Mouse (Mus musculus) hindbrain, postnatal 0 days (tissue): ENCODE results near the gene Myadm. TPM values are rescaled to one million over a fixed set of nuclear protein-coding genes. Genes with fewer than 3 reads are reported as not detected.

Experiments
- ATAC-seq: fragments of 200-750 bp; cut with Nextera tagmentation; 2 replicates; pipeline ENCODE4 v1.8.0; 2017; ENCODE audit warnings: mild to moderate bottlenecking, moderate TSS enrichment, moderate library complexity
- DNase-seq: peaks from one replicate; pipeline ENCODE4 v3.0.0-alpha.2; 2015; ENCODE audit warnings: low spot score
- H3K27ac ChIP-seq: fragments of 300-500 bp; sonication (generic); 2 replicates; pipeline ENCODE4 v1.5.1; 2014; ENCODE audit warnings: mild to moderate bottlenecking
- H3K27me3 ChIP-seq: fragments of 300-500 bp; sonication (generic); 2 replicates; pipeline ENCODE4 v1.6.1; 2014; ENCODE audit warnings: low read length, mixed read lengths; ENCODE audit not compliant: insufficient read depth
- H3K36me3 ChIP-seq: fragments of 300-500 bp; sonication (generic); 2 replicates; pipeline ENCODE4 v1.6.1; 2014; ENCODE audit warnings: low read length, mixed read lengths; ENCODE audit not compliant: insufficient read depth
- H3K4me1 ChIP-seq: fragments of 300-500 bp; sonication (generic); 2 replicates; pipeline ENCODE4 v1.6.1; 2014; ENCODE audit warnings: antibody characterized with exemption, low read length, mixed read lengths; ENCODE audit not compliant: insufficient read depth
- H3K4me2 ChIP-seq: fragments of 300-500 bp; sonication (generic); 2 replicates; pipeline ENCODE4 v1.6.1; 2014; ENCODE audit warnings: low read depth, mild to moderate bottlenecking, low read length, moderate library complexity, mixed read lengths
- H3K4me3 ChIP-seq: fragments of 300-500 bp; sonication (generic); 2 replicates; pipeline ENCODE4 v1.5.1; 2014; ENCODE audit warnings: low read length
- H3K9ac ChIP-seq: fragments of 300-500 bp; sonication (generic); replicated peaks from 2 replicates; pipeline ENCODE4 v1.6.1; 2014; ENCODE audit warnings: mild to moderate bottlenecking, low read length, moderate library complexity, mixed read lengths
- H3K9me3 ChIP-seq: fragments of 300-500 bp; sonication (generic); 2 replicates; pipeline ENCODE4 v1.6.1; 2016; ENCODE audit warnings: low read length, mixed read lengths
- CTCF ChIP-seq: IDR thresholded peaks from 2 replicates; pipeline ENCODE4 v1.5.1; 2016; ENCODE audit warnings: antibody characterized with exemption, control low read depth, low read depth
- WGBS: fragments of 180-500 bp; shearing (Covaris S2); extraction: QIAGEN DNeasy Blood & Tissue Kit; methylation state at CpG from one replicate; pipeline ENCODE4 v1.1.7; 2014; 5-methylcytosine and 5-hydroxymethylcytosine counted together
- polyA plus RNA-seq: library from polyadenylated mRNA; unstranded; fragments of >200 nt; fragmentation: Nextera tagmentation; extraction: Ambion mirVana; gene quantifications from 2 replicates; pipeline ENCODE4 v1.2.1, GENCODE M21; 2015
- total RNA-seq: library from RNA; depleted of rRNA; stranded (reverse); fragments of >200 nt; gene quantifications from 2 replicates; pipeline ENCODE4 v1.2.3, GENCODE M21; 2014

Myadm gene
- total and polyA plus RNA-seq, 2 experiments from 2014 or later: 29.1 to 42.7 TPM

GRCm38 (mm10) chr7:3280080-3280653 is 8.7 kb upstream of the Myadm start:
- H3K27ac ChIP-seq: no peak overlapping the region
- no peak overlapping the region for H3K4me2 ChIP-seq
- no peak overlapping the region for H3K9ac ChIP-seq
- no peaks in the 10 kb centered on the region for H3K36me3 ChIP-seq
- no peaks in the 10 kb centered on the region for H3K9me3 ChIP-seq
- no peaks in the 10 kb centered on the region for H3K4me1 ChIP-seq
- DNase-seq: no peak
- no peaks in the 10 kb centered on the region for H3K27me3 ChIP-seq
- WGBS: 74% methylated on average over 5 of the region's 5 CpGs
- no peak for ATAC-seq
- H3K4me3 ChIP-seq: no peak overlapping the region
- TF ChIP-seq CTCF: no peak

- Histone ChIP-seq H3K27me3 (no peaks in the 10 kb centered on the region), H3K4me2 (no peak overlapping the region), H3K9me3 (no peaks in the 10 kb centered on the region), H3K27ac (no peak overlapping the region), H3K36me3 (no peaks in the 10 kb centered on the region), H3K4me3 (no peak overlapping the region), H3K4me1 (no peaks in the 10 kb centered on the region), H3K9ac (no peak overlapping the region)
- WGBS: 48% methylated on average over 8 of the region's 8 CpGs
- DNase-seq: no peak
- ATAC-seq: no peak
- TF ChIP-seq CTCF: no peak
Observed at GRCm38 (mm10) chr7:3280654-3281153, 8.2 kb upstream of the Myadm start.

GRCm38 (mm10) chr7:3281741-3282140 is 7.1 kb upstream of the Myadm start:
- DNase-seq: no peak
- no peak overlapping the region for H3K4me2 ChIP-seq
- no peak overlapping the region for H3K4me3 ChIP-seq
- no peaks in the 10 kb centered on the region for H3K36me3 ChIP-seq
- no peak for TF ChIP-seq CTCF
- ATAC-seq: no peak
- H3K9me3 ChIP-seq: no peaks in the 10 kb centered on the region
- WGBS: 82% methylated on average over 6 of the region's 6 CpGs
- no peaks in the 10 kb centered on the region for H3K4me1 ChIP-seq
- no peak overlapping the region for H3K9ac ChIP-seq
- no peak overlapping the region for H3K27ac ChIP-seq
- no peaks in the 10 kb centered on the region for H3K27me3 ChIP-seq

- TF ChIP-seq CTCF: no peak
- ATAC-seq: no peak
- H3K27ac ChIP-seq: no peak overlapping the region
- no peaks in the 10 kb centered on the region for H3K27me3 ChIP-seq
- no peaks in the 10 kb centered on the region for H3K9me3 ChIP-seq
- no peak overlapping the region for H3K9ac ChIP-seq
- H3K4me3 ChIP-seq: no peak overlapping the region
- DNase-seq: no peak
- no peak overlapping the region for H3K4me2 ChIP-seq
- no peaks in the 10 kb centered on the region for H3K4me1 ChIP-seq
- 90% methylated on average over 11 of the region's 11 CpGs for WGBS
- H3K36me3 ChIP-seq: no peaks in the 10 kb centered on the region
Observed at GRCm38 (mm10) chr7:3283081-3283875, 5.6 kb upstream of the Myadm start.

GRCm38 (mm10) chr7:3284604-3285003 is 4.3 kb upstream of the Myadm start:
- no peaks in the 10 kb centered on the region for H3K27me3 ChIP-seq
- H3K9ac ChIP-seq: no peak overlapping the region
- DNase-seq: no peak
- H3K9me3 ChIP-seq: no peaks in the 10 kb centered on the region
- no peak overlapping the region for H3K4me3 ChIP-seq
- H3K27ac ChIP-seq: no peak overlapping the region
- H3K36me3 ChIP-seq: no peaks in the 10 kb centered on the region
- 83% methylated on average over 10 of the region's 10 CpGs for WGBS
- no peak for TF ChIP-seq CTCF
- H3K4me2 ChIP-seq: no peak overlapping the region
- no peaks in the 10 kb centered on the region for H3K4me1 ChIP-seq
- no peak for ATAC-seq

- Histone ChIP-seq H3K27ac (no peak overlapping the region), H3K27me3 (no peaks in the 10 kb centered on the region), H3K4me1 (0 out of 2 replicates have a peak, but pooled peaks cover 1% of the 10 kb centered on the region), H3K4me3 (no peak overlapping the region), H3K9ac (no peak overlapping the region), H3K4me2 (no peak overlapping the region), H3K9me3 (no peaks in the 10 kb centered on the region), H3K36me3 (no peaks in the 10 kb centered on the region)
- no peak for TF ChIP-seq CTCF
- 95% methylated on average over 5 of the region's 5 CpGs for WGBS
- ATAC-seq: no peak
- DNase-seq: no peak
Observed at GRCm38 (mm10) chr7:3286036-3286435, 2.8 kb upstream of the Myadm start.

GRCm38 (mm10) chr7:3287186-3287585 is 1.7 kb upstream of the Myadm start:
- Histone ChIP-seq H3K9ac (no peak overlapping the region), H3K36me3 (no peaks in the 10 kb centered on the region), H3K4me2 (no peak overlapping the region), H3K27me3 (no peaks in the 10 kb centered on the region), H3K4me3 (no peak overlapping the region), H3K27ac (no peak overlapping the region), H3K9me3 (no peaks in the 10 kb centered on the region), H3K4me1 (0 out of 2 replicates have a peak, but pooled peaks cover 4% of the 10 kb centered on the region)
- DNase-seq: peak; percentile 32
- no peak for TF ChIP-seq CTCF
- WGBS: 32% methylated on average over 7 of the region's 7 CpGs
- ATAC-seq: no peak
